Mouse (Mus musculus): Measurements from ENCODE around the gene Ispd. TPM values are rescaled to one million over a fixed set of nuclear protein-coding genes. Genes with fewer than 3 reads are reported as not detected.

Ispd gene
- polyA plus RNA-seq, 1 experiment from 2014 or later: 5.2 TPM

- Histone ChIP-seq H3K27me3 (replicated peaks; ENCODE audit: control insufficient read depth, insufficient read depth, low read length) (no peaks in the 10 kb centered on the region), H3K4me1 (replicated peaks; ENCODE audit: control insufficient read depth, insufficient read depth, low read length) (no peaks in the 10 kb centered on the region), H3K27ac (ENCODE audit: low read depth, low read length) (no peak overlapping the region), H3K9me3 (ENCODE audit: control insufficient read depth) (no peaks in the 10 kb centered on the region), H3K4me2 (replicated peaks; ENCODE audit: low read depth) (no peak overlapping the region), H3K36me3 (ENCODE audit: control insufficient read depth, insufficient read depth) (no peaks in the 10 kb centered on the region), H3K9ac (ENCODE audit: low read depth, low read length) (no peak overlapping the region), H3K4me3 (ENCODE audit: low read depth, low read length) (no peak overlapping the region)
- WGBS: 63% methylated on average over 3 of the region's 3 CpGs
- no peak for ATAC-seq
- TF ChIP-seq CTCF (IDR thresholded peaks at IDR 0.05; ENCODE audit: low read depth): no peak
Measured at GRCm38 (mm10) chr12:36532525-36532924, 151.3 kb downstream of the Ispd start.

- Histone ChIP-seq H3K4me2 (replicated peaks; ENCODE audit: low read depth) (no peak overlapping the region), H3K36me3 (ENCODE audit: control insufficient read depth, insufficient read depth) (no peaks in the 10 kb centered on the region), H3K27me3 (replicated peaks; ENCODE audit: control insufficient read depth, insufficient read depth, low read length) (no peaks in the 10 kb centered on the region), H3K4me1 (replicated peaks; ENCODE audit: control insufficient read depth, insufficient read depth, low read length) (no peaks in the 10 kb centered on the region), H3K4me3 (ENCODE audit: low read depth, low read length) (no peak overlapping the region), H3K27ac (ENCODE audit: low read depth, low read length) (no peak overlapping the region), H3K9me3 (ENCODE audit: control insufficient read depth) (no peaks in the 10 kb centered on the region), H3K9ac (ENCODE audit: low read depth, low read length) (no peak overlapping the region)
- WGBS: 81% methylated on average over 2 of the region's 2 CpGs
- no peak for ATAC-seq
- no peak for TF ChIP-seq CTCF (IDR thresholded peaks at IDR 0.05; ENCODE audit: low read depth)
Measured at GRCm38 (mm10) chr12:36533160-36533900, 152.1 kb downstream of the Ispd start.

GRCm38 (mm10) chr12:36534589-36534988 is 153.3 kb downstream of the Ispd start:
- no peaks in the 10 kb centered on the region for H3K36me3 ChIP-seq (ENCODE audit: control insufficient read depth, insufficient read depth)
- no peak overlapping the region for H3K4me3 ChIP-seq (ENCODE audit: low read depth, low read length)
- ATAC-seq: no peak
- H3K9me3 ChIP-seq (ENCODE audit: control insufficient read depth): no peaks in the 10 kb centered on the region
- WGBS: 89% methylated on average over 5 of the region's 5 CpGs
- H3K4me1 ChIP-seq (replicated peaks; ENCODE audit: control insufficient read depth, insufficient read depth, low read length): no peaks in the 10 kb centered on the region
- H3K9ac ChIP-seq (ENCODE audit: low read depth, low read length): no peak overlapping the region
- no peak overlapping the region for H3K4me2 ChIP-seq (replicated peaks; ENCODE audit: low read depth)
- H3K27me3 ChIP-seq (replicated peaks; ENCODE audit: control insufficient read depth, insufficient read depth, low read length): no peaks in the 10 kb centered on the region
- TF ChIP-seq CTCF (IDR thresholded peaks at IDR 0.05; ENCODE audit: low read depth): no peak
- H3K27ac ChIP-seq (ENCODE audit: low read depth, low read length): no peak overlapping the region

- no peaks in the 10 kb centered on the region for H3K9me3 ChIP-seq (ENCODE audit: control insufficient read depth)
- H3K4me3 ChIP-seq (ENCODE audit: low read depth, low read length): no peak overlapping the region
- no peaks in the 10 kb centered on the region for H3K4me1 ChIP-seq (replicated peaks; ENCODE audit: control insufficient read depth, insufficient read depth, low read length)
- H3K27ac ChIP-seq (ENCODE audit: low read depth, low read length): no peak overlapping the region
- no peak overlapping the region for H3K4me2 ChIP-seq (replicated peaks; ENCODE audit: low read depth)
- ATAC-seq: no peak
- H3K9ac ChIP-seq (ENCODE audit: low read depth, low read length): no peak overlapping the region
- no peaks in the 10 kb centered on the region for H3K27me3 ChIP-seq (replicated peaks; ENCODE audit: control insufficient read depth, insufficient read depth, low read length)
- TF ChIP-seq CTCF (IDR thresholded peaks at IDR 0.05; ENCODE audit: low read depth): no peak
- H3K36me3 ChIP-seq (ENCODE audit: control insufficient read depth, insufficient read depth): no peaks in the 10 kb centered on the region
Measured at GRCm38 (mm10) chr12:36545318-36545717, 164.1 kb downstream of the Ispd start.

- H3K9ac ChIP-seq (ENCODE audit: low read depth, low read length): no peak overlapping the region
- H3K9me3 ChIP-seq (ENCODE audit: control insufficient read depth): no peaks in the 10 kb centered on the region
- ATAC-seq: no peak
- H3K4me3 ChIP-seq (ENCODE audit: low read depth, low read length): no peak overlapping the region
- H3K4me2 ChIP-seq (replicated peaks; ENCODE audit: low read depth): no peak overlapping the region
- H3K27me3 ChIP-seq (replicated peaks; ENCODE audit: control insufficient read depth, insufficient read depth, low read length): no peaks in the 10 kb centered on the region
- WGBS: 93% methylated on average over 9 of the region's 9 CpGs
- no peaks in the 10 kb centered on the region for H3K36me3 ChIP-seq (ENCODE audit: control insufficient read depth, insufficient read depth)
- no peaks in the 10 kb centered on the region for H3K4me1 ChIP-seq (replicated peaks; ENCODE audit: control insufficient read depth, insufficient read depth, low read length)
- no peak for TF ChIP-seq CTCF (IDR thresholded peaks at IDR 0.05; ENCODE audit: low read depth)
- no peak overlapping the region for H3K27ac ChIP-seq (ENCODE audit: low read depth, low read length)
Measured at GRCm38 (mm10) chr12:36549474-36549873, 168.2 kb downstream of the Ispd start.

- no peak for ATAC-seq
Measured at GRCm38 (mm10) chr12:36554697-36555096, 173.4 kb downstream of the Ispd start.

More at GRCm38 (mm10) chr12:36554697-36555096, 173.4 kb downstream of the Ispd start:
- no peak overlapping the region for H3K4me2 ChIP-seq (replicated peaks; ENCODE audit: low read depth)
- TF ChIP-seq CTCF (IDR thresholded peaks at IDR 0.05; ENCODE audit: low read depth): no peak
- H3K4me3 ChIP-seq (ENCODE audit: low read depth, low read length): no peak overlapping the region
- no peaks in the 10 kb centered on the region for H3K4me1 ChIP-seq (replicated peaks; ENCODE audit: control insufficient read depth, insufficient read depth, low read length)
- no peaks in the 10 kb centered on the region for H3K9me3 ChIP-seq (ENCODE audit: control insufficient read depth)
- WGBS: 96% methylated on average over 1 of the region's 1 CpGs
- H3K36me3 ChIP-seq (ENCODE audit: control insufficient read depth, insufficient read depth): no peaks in the 10 kb centered on the region
- no peaks in the 10 kb centered on the region for H3K27me3 ChIP-seq (replicated peaks; ENCODE audit: control insufficient read depth, insufficient read depth, low read length)
- H3K9ac ChIP-seq (ENCODE audit: low read depth, low read length): no peak overlapping the region
- H3K27ac ChIP-seq (ENCODE audit: low read depth, low read length): no peak overlapping the region
